Mouse (Mus musculus) G1E (cell line): ENCODE results near the gene Catsperz. TPM values are rescaled to one million over a fixed set of nuclear protein-coding genes. Genes with fewer than 3 reads are reported as not detected.

Experiments
- ATAC-seq: 2 replicates; pipeline ENCODE4 v1.8.0; 2016; ENCODE audit warnings: mild to moderate bottlenecking; ENCODE audit not compliant: insufficient number of reproducible peaks, poor library complexity, low FRiP score, severe bottlenecking; ENCODE audit errors: extremely low read depth
- DNase-seq: peaks from one replicate; pipeline ENCODE4 v3.0.0; 2012; ENCODE audit warnings: low spot score
- H3K27me3 ChIP-seq: 2 replicates; pipeline ENCODE4 v1.6.1; 2012; ENCODE audit warnings: mild to moderate bottlenecking, low read length, inconsistent platforms; ENCODE audit not compliant: insufficient read depth
- H3K36me3 ChIP-seq: replicated peaks from 2 replicates; pipeline ENCODE3; 2012; ENCODE audit warnings: mild to moderate bottlenecking, inconsistent platforms
- H3K4me1 ChIP-seq: 2 replicates; pipeline ENCODE4 v1.6.1; 2012; ENCODE audit warnings: low read depth, low read length, inconsistent platforms, mixed read lengths; ENCODE audit not compliant: insufficient read depth
- H3K4me3 ChIP-seq: 2 replicates; pipeline ENCODE4 v1.5.1; 2012; ENCODE audit warnings: low read depth, mild to moderate bottlenecking, inconsistent platforms, low read length, moderate library complexity, mixed read lengths
- H3K9me3 ChIP-seq: replicated peaks from 2 replicates; pipeline ENCODE4 v1.6.1; 2012; ENCODE audit warnings: inconsistent platforms
- CTCF ChIP-seq: IDR thresholded peaks from 2 replicates; pipeline ENCODE4 v1.5.1; 2012; ENCODE audit warnings: low read depth, low read length, inconsistent platforms, mixed read lengths
- GATA1 ChIP-seq: IDR thresholded peaks from 2 replicates; pipeline ENCODE4 v1.6.1; 2012; ENCODE audit warnings: borderline replicate concordance, low read length, inconsistent platforms, mixed read lengths
- GATA2 ChIP-seq: IDR thresholded peaks from 2 replicates; pipeline ENCODE4 v1.6.1; 2012; ENCODE audit warnings: low read depth, low read length, inconsistent platforms, borderline replicate concordance
- POLR2AphosphoS5 ChIP-seq: IDR thresholded peaks from 2 replicates; pipeline ENCODE4 v1.6.1; 2012; ENCODE audit warnings: low read depth, low read length, inconsistent platforms; ENCODE audit not compliant: insufficient replicate concordance
- TAL1 ChIP-seq: conservative IDR thresholded peaks from 2 replicates; pipeline ENCODE4 v1.6.1; 2012; ENCODE audit warnings: low read depth, low read length, inconsistent platforms, mixed read lengths
- polyA plus RNA-seq: library from polyadenylated mRNA; stranded (reverse); fragments of >175 nt; gene quantifications from 2 replicates; pipeline ENCODE4 v1.2.3, GENCODE M21; 2012
- total RNA-seq, 2 experiments: library from RNA; stranded (forward) in 1 of 2; stranded (reverse) in 1 of 2; fragments of 200-1000 nt in 1 of 2; fragments of >200 nt in 1 of 2; fragmentation: Nextera tagmentation in 1 of 2; gene quantifications; 2 replicates each; pipeline ENCODE4 v1.2.3; 2014 to 2017

Gene Catsperz
- total and polyA plus RNA-seq, 3 experiments = 0.11 TPM; not detected in 2

DNA sequence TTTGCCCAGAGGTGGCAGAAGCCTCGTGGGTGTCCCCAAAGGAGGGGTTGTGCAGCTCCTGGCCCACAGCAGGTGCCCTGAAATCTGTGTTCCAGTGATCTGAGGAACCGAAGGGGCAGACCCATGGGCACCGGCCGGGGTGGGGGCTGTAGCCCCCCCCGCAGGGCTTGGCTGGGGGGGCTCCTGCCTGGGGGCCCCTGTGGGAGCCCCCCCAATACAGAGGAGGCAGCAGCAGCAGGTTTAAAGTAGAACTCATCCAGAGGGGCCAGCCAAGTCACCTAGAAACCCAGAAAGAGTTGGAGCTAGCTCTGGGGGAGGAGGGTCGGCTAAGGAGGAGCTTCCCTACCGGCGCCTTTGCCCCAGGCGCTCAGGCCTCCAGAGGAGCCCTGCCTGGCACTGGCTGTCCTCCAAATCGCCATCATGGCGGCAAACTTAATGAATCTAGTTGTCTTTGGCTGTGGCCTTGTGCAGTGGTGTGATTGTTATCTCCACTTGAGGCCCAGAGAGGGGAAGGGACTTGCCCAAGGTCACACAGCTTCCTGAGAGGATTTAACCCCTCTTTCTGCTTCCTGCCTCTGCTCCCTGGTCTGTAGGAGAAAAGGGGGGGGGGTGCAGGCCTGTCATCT is 45.4 kb upstream of the Catsperz start:
- ATAC-seq (no peak), DNase-seq (peak; percentile 28)
- H3K9me3 ChIP-seq = no peaks in the 10 kb centered on the region
- peaks cover 18% of the 10 kb centered on the region for H3K36me3 ChIP-seq
- H3K27me3 ChIP-seq = no peaks in the 10 kb centered on the region
- TF ChIP-seq GATA1 (no peak), CTCF (no peak), POLR2AphosphoS5 (no peak), TAL1 (no peak), GATA2 (no peak)
- H3K4me3 ChIP-seq = peak overlapping the region; percentile 80; the same call in 1 of the 2 replicates
- H3K4me1 ChIP-seq = peaks cover 81% of the 10 kb centered on the region

DNA sequence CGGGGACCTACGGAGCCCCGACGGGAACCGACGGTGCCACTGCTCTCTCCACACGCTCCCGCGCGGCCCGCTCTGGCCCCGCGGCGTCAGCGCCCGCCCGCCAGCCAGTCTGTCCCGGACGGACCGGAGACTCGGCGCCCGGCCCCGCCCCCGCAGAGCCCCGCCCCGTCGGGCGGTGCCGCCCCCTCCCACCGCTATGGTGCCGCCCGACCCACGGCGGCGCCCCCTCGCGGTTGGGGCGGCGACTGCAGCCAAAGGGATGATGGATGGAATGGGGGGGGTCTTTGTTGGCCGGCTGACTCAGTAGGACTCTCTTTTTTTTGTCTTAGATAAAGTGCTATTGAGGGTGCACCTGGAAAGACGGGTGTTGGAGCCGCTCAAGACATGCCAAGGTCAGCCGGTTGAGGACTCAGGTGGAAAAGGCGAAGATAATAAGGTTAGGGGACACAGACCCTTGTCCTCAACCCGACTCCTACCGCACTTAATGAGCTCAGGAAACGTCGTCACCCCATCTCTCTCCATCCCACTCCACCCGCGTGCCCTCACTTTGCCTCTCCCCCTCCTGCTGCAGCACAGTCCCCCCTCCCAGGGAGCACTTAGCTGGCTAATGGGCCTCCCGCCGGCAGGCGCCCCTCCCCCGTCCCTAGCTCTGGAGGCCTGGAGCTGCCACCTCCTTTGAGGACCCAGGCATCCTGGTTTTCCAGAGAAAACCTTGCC is 44.6 kb upstream of the Catsperz start:
- DNase-seq = peak; percentile 87
- H3K4me3 ChIP-seq = peak overlapping the region; percentile 80
- ATAC-seq = no peak
- peaks cover 84% of the 10 kb centered on the region for H3K4me1 ChIP-seq
- no peaks in the 10 kb centered on the region for H3K9me3 ChIP-seq
- peaks cover 25% of the 10 kb centered on the region for H3K36me3 ChIP-seq
- no peak for TF ChIP-seq POLR2AphosphoS5
- TF ChIP-seq CTCF = peak; percentile 31
- H3K27me3 ChIP-seq = no peaks in the 10 kb centered on the region

DNA sequence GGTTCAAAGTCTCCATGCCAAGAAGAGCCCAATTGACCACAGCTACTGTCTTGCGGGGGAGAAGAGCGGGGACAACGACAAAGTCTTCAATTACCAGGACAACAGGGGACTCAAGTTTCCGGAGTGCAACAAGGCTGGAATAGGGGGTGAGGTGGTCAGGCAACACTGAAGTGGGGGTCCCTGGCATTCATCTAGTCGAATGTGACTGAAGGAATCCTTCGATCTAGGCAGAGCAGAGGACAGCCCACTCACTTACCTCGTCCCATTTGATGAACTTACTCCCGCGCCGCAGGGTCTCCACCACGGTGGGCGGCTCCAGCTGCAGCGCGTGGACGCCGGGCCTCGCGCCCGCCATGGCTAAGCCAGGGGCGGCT is 44.1 kb upstream of the Catsperz start:
- no peak for TF ChIP-seq TAL1
- no peak for TF ChIP-seq POLR2AphosphoS5
- no peak for TF ChIP-seq GATA1
- TF ChIP-seq GATA2 = no peak
- TF ChIP-seq CTCF = no peak
- H3K27me3 ChIP-seq = no peaks in the 10 kb centered on the region
- ATAC-seq (no peak), DNase-seq (no peak)
- H3K4me1 ChIP-seq = peaks cover 85% of the 10 kb centered on the region
- peak overlapping the region; percentile 80 for H3K4me3 ChIP-seq
- no peaks in the 10 kb centered on the region for H3K9me3 ChIP-seq
- peaks cover 31% of the 10 kb centered on the region for H3K36me3 ChIP-seq

DNA sequence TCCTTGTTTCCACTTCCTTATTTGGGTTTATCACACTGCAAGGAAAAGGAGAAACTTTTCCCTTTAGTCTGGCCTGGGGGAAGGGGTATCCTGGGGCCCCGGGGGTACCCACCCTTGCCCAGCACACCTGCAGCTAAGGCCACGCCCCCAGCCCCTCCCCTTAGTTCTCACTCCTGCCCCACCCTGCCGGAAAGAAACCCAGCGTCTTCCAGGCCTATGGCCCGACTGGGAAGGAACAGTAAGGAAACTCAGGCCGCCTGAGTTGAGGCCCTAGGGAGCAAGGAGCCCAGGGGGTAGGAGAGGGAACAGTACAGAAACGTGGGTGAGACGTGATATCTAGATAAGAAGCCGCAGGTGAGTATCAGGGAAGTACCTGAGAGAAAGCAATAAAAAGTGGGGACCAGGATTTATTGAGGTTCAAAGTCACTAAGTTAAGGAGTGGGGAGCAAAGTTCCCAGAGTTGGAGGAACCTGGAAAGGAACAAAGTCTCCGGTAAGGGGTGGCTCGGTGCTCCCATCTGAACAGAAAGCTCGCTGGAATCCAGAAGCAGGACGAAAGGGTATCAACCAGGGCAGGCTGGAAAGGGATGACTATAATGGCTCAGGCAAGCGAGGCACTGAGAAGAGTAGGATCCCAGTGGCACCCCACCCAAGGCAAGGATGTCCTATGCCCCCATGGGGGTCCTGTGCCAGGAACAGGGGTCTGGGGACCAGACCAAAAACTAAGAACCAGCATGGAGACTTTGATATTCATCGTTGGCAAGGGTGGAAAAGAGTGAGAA is 43.5 kb upstream of the Catsperz start:
- Histone ChIP-seq H3K9me3 (no peaks in the 10 kb centered on the region), H3K4me1 (peaks cover 81% of the 10 kb centered on the region), H3K27me3 (no peaks in the 10 kb centered on the region), H3K4me3 (peak overlapping the region; percentile 80), H3K36me3 (peaks cover 37% of the 10 kb centered on the region)
- TF ChIP-seq GATA1 (no peak), CTCF (no peak), GATA2 (no peak), POLR2AphosphoS5 (no peak), TAL1 (no peak)
- no peak for DNase-seq
- no peak for ATAC-seq

DNA sequence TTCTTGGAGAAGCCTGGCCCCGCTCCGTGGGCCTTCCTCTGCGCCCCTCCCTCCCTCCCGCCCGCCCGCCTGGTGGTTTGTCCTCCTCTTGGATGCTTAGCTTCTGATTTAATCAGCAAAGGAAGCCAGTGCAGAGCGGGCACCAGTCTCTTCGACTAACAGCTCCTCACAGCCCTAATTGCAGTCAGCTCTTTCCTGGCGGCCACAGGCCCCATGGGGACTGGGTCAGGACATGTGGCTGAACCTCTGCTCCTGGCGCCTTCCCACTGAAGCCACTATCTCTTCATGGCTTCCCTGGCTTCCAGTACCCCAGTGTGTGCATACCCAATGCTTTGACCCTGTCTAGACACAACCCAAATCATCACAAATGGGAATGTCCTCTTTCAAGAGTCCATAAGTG is 31.3 kb upstream of the Catsperz start:
- H3K36me3 ChIP-seq = peaks cover 81% of the 10 kb centered on the region
- H3K4me1 ChIP-seq = peaks cover 27% of the 10 kb centered on the region
- H3K9me3 ChIP-seq = no peaks in the 10 kb centered on the region
- ATAC-seq = no peak
- H3K4me3 ChIP-seq = no peak overlapping the region
- DNase-seq = no peak
- TF ChIP-seq TAL1 (no peak), CTCF (no peak), GATA2 (no peak), POLR2AphosphoS5 (no peak), GATA1 (no peak)
- no peaks in the 10 kb centered on the region; the same call in 1 of the 2 replicates for H3K27me3 ChIP-seq

DNA sequence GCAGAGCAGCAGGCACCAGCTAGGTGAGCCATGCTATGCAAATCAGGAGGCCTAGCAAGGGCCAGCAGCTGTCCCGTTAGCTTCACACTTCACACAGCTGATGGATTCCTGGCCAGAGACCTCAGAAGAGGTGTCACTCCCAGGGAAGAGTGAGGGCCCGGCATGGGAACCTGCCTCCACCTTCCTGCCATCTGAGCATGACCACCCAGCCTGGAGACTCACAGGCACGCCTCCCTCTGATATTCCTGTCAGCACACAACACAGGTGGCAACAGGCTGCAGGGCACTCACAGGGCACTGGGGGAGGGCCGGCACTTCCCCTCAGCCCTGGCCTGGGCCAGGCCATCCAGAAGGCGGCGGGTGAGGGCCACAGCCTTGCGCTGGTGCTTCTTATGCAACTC is 30.2 kb upstream of the Catsperz start:
- no peak for ATAC-seq
- no peak overlapping the region for H3K4me3 ChIP-seq
- H3K9me3 ChIP-seq = no peaks in the 10 kb centered on the region
- no peaks in the 10 kb centered on the region; the same call in 1 of the 2 replicates for H3K27me3 ChIP-seq
- H3K36me3 ChIP-seq = peaks cover 77% of the 10 kb centered on the region
- H3K4me1 ChIP-seq = peaks cover 37% of the 10 kb centered on the region
- no peak for DNase-seq
- no peak for TF ChIP-seq GATA2
- no peak for TF ChIP-seq CTCF
- TF ChIP-seq TAL1 = no peak
- TF ChIP-seq POLR2AphosphoS5 = no peak
- TF ChIP-seq GATA1 = no peak
